Mouse (Mus musculus): ENCODE measurements at regions not wholly inside any gene's neighbourhood (a gene's known extent, or its start where the extent isn't known, plus 50 kb on each side); places are given as distances from the start of the nearest gene placed in this dataset.

DNA sequence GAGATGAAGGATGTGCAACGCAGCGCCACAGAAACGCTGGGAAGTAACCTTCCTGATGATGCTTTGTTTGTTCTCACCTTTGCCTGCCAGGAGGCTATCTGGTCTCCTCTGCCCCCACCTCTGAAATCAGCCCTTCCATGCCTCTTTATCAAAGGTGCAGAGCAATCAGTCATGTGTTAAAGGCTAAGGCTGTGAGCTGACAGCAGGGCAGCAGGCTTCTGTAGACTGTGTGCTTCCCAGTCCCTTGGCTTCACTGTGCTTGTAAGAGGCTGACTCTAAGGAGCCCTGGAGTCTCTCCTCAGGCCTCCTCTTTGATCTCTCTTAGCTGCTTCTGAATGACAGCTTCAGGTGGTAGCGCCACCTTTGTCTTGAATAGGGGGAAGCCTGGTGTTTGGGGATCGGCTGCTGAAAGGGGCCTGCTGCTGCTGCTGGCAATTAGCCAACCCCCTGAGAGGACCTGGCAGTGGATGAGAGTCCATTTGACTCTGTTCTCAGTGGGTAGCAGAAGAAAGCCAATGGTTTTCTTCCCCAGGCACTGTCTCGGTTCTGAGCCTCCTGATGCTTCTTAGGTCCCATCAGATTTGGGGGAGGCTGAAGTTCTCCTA, 348.7 kb downstream of the Gm9195 start:
- Histone ChIP-seq H3K9ac (no peak overlapping the region), H3K4me2 (no peak overlapping the region), H3K9me3 (no peaks in the 10 kb centered on the region), H3K4me1 (replicated peaks) (peaks cover 14% of the 10 kb centered on the region), H3K4me3 (no peak overlapping the region), H3K36me3 (no peaks in the 10 kb centered on the region), H3K27me3 (no peaks in the 10 kb centered on the region), H3K27ac (replicated peaks) (no peak overlapping the region)
- WGBS: 11% methylated on average over 6 of the region's 6 CpGs
- peak; percentile 47; the same call in 1 of the 2 replicates for ATAC-seq (ENCODE audit: low read depth)

- H3K4me2 ChIP-seq: no peak overlapping the region
- 82% methylated on average over 4 of the region's 4 CpGs for WGBS
- ATAC-seq (ENCODE audit: low read depth): no peak
Observed at GRCm38 (mm10) chr14:72141136-72141535, 350.5 kb downstream of the Gm9195 start.

DNA sequence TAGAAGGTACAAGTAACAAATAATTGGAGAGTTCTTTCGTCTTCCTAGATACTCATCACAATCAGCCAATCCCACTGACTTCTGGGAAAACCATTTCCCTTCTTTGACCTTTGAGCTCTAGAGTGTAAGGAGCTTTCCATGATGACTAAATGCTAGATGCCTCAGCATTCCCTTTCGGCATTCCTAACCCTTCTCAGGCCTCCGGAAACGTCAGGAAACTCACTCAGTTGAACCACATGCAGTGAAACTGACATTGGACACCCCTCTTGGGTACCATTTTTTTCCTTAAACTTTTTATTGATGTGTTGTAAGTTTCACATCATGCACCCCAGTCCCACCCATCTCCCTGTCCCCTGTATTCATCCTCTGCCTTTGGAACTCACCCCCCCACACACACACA, 361.5 kb downstream of the Gm9195 start:
- no peaks in the 10 kb centered on the region for H3K27me3 ChIP-seq
- H3K4me2 ChIP-seq: no peak overlapping the region
- no peaks in the 10 kb centered on the region for H3K36me3 ChIP-seq
- no peak overlapping the region for H3K27ac ChIP-seq (replicated peaks)
- no peak for ATAC-seq (ENCODE audit: low read depth)
- WGBS: 78% methylated on average over 4 of the region's 4 CpGs
- H3K9me3 ChIP-seq: no peaks in the 10 kb centered on the region
- no peak overlapping the region for H3K9ac ChIP-seq
- no peak overlapping the region for H3K4me3 ChIP-seq
- H3K4me1 ChIP-seq (replicated peaks): no peaks in the 10 kb centered on the region

More at GRCm38 (mm10) chr14:72141136-72141535, 350.5 kb downstream of the Gm9195 start:
- Histone ChIP-seq H3K9me3 (no peaks in the 10 kb centered on the region), H3K36me3 (no peaks in the 10 kb centered on the region), H3K27ac (replicated peaks) (no peak overlapping the region), H3K4me3 (no peak overlapping the region), H3K27me3 (no peaks in the 10 kb centered on the region), H3K4me1 (replicated peaks) (peaks cover 14% of the 10 kb centered on the region), H3K9ac (no peak overlapping the region)

DNA sequence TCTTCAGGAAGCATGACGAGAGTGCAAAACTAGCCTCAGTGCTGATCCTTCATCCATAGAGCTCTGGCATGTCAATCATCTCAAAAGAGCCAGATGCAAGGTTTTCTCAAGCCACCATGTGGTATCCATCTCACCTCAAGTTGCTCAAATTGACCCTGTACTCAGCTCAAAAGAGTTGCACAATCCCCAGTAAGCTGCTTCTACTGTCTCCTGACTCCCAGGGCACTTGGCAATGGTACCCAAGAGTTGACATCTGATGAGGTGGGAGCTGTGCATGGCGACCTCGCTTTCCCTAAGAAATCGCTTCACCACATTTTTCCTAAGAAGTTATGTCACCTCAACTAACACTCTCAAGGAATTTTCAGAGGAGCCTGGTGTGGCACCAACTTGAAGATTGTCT, 369.9 kb downstream of the Gm9195 start:
- Histone ChIP-seq H3K9me3 (no peaks in the 10 kb centered on the region), H3K4me2 (no peak overlapping the region), H3K27me3 (no peaks in the 10 kb centered on the region), H3K4me3 (no peak overlapping the region), H3K36me3 (no peaks in the 10 kb centered on the region), H3K4me1 (replicated peaks) (0 out of 2 replicates have a peak, but pooled peaks cover 4% of the 10 kb centered on the region), H3K9ac (no peak overlapping the region), H3K27ac (replicated peaks) (no peak overlapping the region)
- ATAC-seq (ENCODE audit: low read depth): no peak
- 96% methylated on average over 4 of the region's 4 CpGs for WGBS

GRCm38 (mm10) chr14:72121006-72121405, 370.6 kb downstream of the Gm9195 start:
- H3K4me3 ChIP-seq: no peak overlapping the region
- 0% methylated on average over 1 of the region's 1 CpGs for WGBS
- H3K36me3 ChIP-seq: no peaks in the 10 kb centered on the region
- no peaks in the 10 kb centered on the region for H3K9me3 ChIP-seq
- ATAC-seq (ENCODE audit: low read depth): no peak
- H3K4me2 ChIP-seq: no peak overlapping the region
- H3K4me1 ChIP-seq (replicated peaks): 0 out of 2 replicates have a peak, but pooled peaks cover 4% of the 10 kb centered on the region
- H3K27me3 ChIP-seq: no peaks in the 10 kb centered on the region
- no peak overlapping the region for H3K27ac ChIP-seq (replicated peaks)
- no peak overlapping the region for H3K9ac ChIP-seq

- Histone ChIP-seq H3K4me1 (replicated peaks) (0 out of 2 replicates have a peak, but pooled peaks cover 4% of the 10 kb centered on the region), H3K4me2 (no peak overlapping the region), H3K27ac (replicated peaks) (no peak overlapping the region), H3K9ac (no peak overlapping the region), H3K36me3 (no peaks in the 10 kb centered on the region), H3K9me3 (no peaks in the 10 kb centered on the region), H3K27me3 (no peaks in the 10 kb centered on the region), H3K4me3 (no peak overlapping the region)
- ATAC-seq (ENCODE audit: low read depth): no peak
- WGBS: 62% methylated on average over 4 of the region's 4 CpGs
Observed at GRCm38 (mm10) chr14:72116842-72117241, 374.8 kb downstream of the Gm9195 start.

- no peaks in the 10 kb centered on the region for H3K36me3 ChIP-seq
- H3K9me3 ChIP-seq: no peaks in the 10 kb centered on the region
- H3K4me3 ChIP-seq: no peak overlapping the region
- no peak overlapping the region for H3K4me2 ChIP-seq
- 85% methylated on average over 8 of the region's 8 CpGs for WGBS
- H3K4me1 ChIP-seq (replicated peaks): no peaks in the 10 kb centered on the region
- no peak for ATAC-seq (ENCODE audit: low read depth)
- H3K9ac ChIP-seq: no peak overlapping the region
- no peaks in the 10 kb centered on the region for H3K27me3 ChIP-seq
- no peak overlapping the region for H3K27ac ChIP-seq (replicated peaks)
Observed at GRCm38 (mm10) chr14:72113377-72113993, 378.2 kb downstream of the Gm9195 start.

GRCm38 (mm10) chr14:72110689-72111088, 380.9 kb downstream of the Gm9195 start:
- H3K27me3 ChIP-seq: no peaks in the 10 kb centered on the region

DNA sequence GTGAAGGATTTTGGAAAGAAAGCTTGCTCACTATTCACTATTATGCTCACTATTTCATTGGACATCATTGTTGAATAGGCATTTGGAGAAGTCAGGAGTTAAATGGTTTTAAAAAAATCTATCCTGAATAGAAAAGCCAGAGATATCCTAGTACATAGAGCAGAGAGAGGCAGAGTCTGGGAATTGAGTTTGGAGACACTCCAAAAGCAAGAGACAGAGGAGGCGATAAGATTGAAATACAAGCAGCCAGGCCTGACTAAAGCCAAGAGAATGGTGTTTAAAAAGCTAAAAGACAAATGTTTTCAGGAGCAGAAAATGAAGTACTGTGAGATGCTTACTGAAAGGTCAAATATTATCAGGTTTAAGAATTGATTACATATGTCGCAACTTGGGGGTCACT, 400.1 kb downstream of the Gm9195 start:
- Histone ChIP-seq H3K4me1 (replicated peaks) (no peaks in the 10 kb centered on the region), H3K27me3 (no peaks in the 10 kb centered on the region), H3K9ac (no peak overlapping the region), H3K36me3 (no peaks in the 10 kb centered on the region), H3K4me3 (no peak overlapping the region), H3K4me2 (no peak overlapping the region), H3K27ac (replicated peaks) (no peak overlapping the region), H3K9me3 (no peaks in the 10 kb centered on the region)
- no peak for ATAC-seq (ENCODE audit: low read depth)
- 93% methylated on average over 2 of the region's 2 CpGs for WGBS

More at GRCm38 (mm10) chr14:72110689-72111088, 380.9 kb downstream of the Gm9195 start:
- H3K36me3 ChIP-seq: no peaks in the 10 kb centered on the region
- H3K9me3 ChIP-seq: no peaks in the 10 kb centered on the region
- no peak overlapping the region for H3K9ac ChIP-seq
- no peak overlapping the region for H3K4me3 ChIP-seq
- WGBS: 93% methylated on average over 2 of the region's 2 CpGs
- no peak overlapping the region for H3K4me2 ChIP-seq
- no peak overlapping the region for H3K27ac ChIP-seq (replicated peaks)
- no peak for ATAC-seq (ENCODE audit: low read depth)
- H3K4me1 ChIP-seq (replicated peaks): no peaks in the 10 kb centered on the region

DNA sequence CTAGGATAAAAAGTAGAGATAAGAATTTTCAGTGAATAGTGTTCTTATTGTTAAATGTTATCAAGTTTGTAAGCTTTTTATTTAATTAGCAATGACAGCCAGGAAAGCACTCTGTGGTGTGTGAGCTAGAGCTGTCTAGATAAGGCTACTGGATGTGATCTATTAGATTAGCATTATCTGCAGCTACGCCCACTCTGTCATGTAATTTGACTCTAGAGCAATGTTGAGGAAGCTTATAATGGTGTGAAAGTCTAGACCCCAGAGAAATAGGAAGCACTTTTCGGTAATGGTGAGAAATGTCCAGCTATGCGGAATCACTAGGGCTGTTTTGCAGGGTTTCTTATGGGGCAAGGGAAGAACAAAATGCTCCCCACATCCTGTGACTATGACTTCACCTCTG, 410.2 kb downstream of the Gm9195 start:
- no peak overlapping the region for H3K9ac ChIP-seq
- no peak overlapping the region for H3K27ac ChIP-seq (replicated peaks)
- no peak overlapping the region for H3K4me3 ChIP-seq
- ATAC-seq (ENCODE audit: low read depth): no peak
- H3K4me1 ChIP-seq (replicated peaks): no peaks in the 10 kb centered on the region
- H3K36me3 ChIP-seq: no peaks in the 10 kb centered on the region
- H3K27me3 ChIP-seq: 0 out of 2 replicates have a peak, but pooled peaks cover 3% of the 10 kb centered on the region
- 77% methylated on average over 3 of the region's 3 CpGs for WGBS
- peaks cover 2% of the 10 kb centered on the region; the same call in 1 of the 2 replicates for H3K9me3 ChIP-seq
- no peak overlapping the region for H3K4me2 ChIP-seq

- H3K4me1 ChIP-seq (replicated peaks): no peaks in the 10 kb centered on the region
- no peaks in the 10 kb centered on the region for H3K27me3 ChIP-seq
- H3K4me2 ChIP-seq: no peak overlapping the region
- no peaks in the 10 kb centered on the region for H3K9me3 ChIP-seq
- no peak overlapping the region for H3K9ac ChIP-seq
- 86% methylated on average over 12 of the region's 12 CpGs for WGBS
- no peaks in the 10 kb centered on the region for H3K36me3 ChIP-seq
- no peak for ATAC-seq (ENCODE audit: low read depth)
- H3K4me3 ChIP-seq: no peak overlapping the region
- H3K27ac ChIP-seq (replicated peaks): no peak overlapping the region
Observed at GRCm38 (mm10) chr14:72064111-72064812, 427.4 kb downstream of the Gm9195 start.

DNA sequence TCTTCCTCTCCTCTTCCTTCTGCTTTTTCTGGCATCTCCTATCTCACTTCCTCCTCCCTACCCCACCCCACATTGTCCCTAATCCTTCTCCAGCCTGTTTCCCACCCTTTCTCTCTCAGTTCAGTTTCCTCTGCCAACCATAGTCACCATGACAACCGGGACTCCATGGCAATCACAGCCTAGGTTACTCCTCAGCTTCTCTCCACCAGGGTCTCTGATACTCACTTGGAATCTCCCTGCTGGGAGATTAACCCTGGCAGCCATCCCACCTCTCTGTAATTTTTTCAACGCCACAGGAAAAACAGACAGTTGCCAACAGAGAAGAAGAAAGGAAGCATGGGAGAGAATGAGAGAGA, 448.8 kb downstream of the Gm9195 start:
- H3K4me3 ChIP-seq: no peak overlapping the region
- no peak overlapping the region for H3K9ac ChIP-seq
- ATAC-seq (ENCODE audit: low read depth): peak; percentile 91
- WGBS: 34% methylated on average over 2 of the region's 2 CpGs
- H3K36me3 ChIP-seq: no peaks in the 10 kb centered on the region
- H3K27ac ChIP-seq (replicated peaks): peak overlapping the region; percentile 28; the same call in 1 of the 2 replicates
- H3K4me1 ChIP-seq (replicated peaks): peaks cover 11% of the 10 kb centered on the region; the same call in 1 of the 2 replicates
- H3K27me3 ChIP-seq: no peaks in the 10 kb centered on the region
- no peak overlapping the region; the same call in 1 of the 2 replicates for H3K4me2 ChIP-seq
- no peaks in the 10 kb centered on the region for H3K9me3 ChIP-seq

Data from neural tube, embryonic 13.5 days (tissue).